Mouse (Mus musculus) heart, postnatal 0 days (tissue): ENCODE data around the gene Adamts16.

Experiments
- CTCF ChIP-seq: IDR thresholded peaks from 2 replicates; pipeline ENCODE4 v1.5.1; 2016; ENCODE audit warnings: antibody characterized with exemption, control low read depth, low read depth
- EP300 ChIP-seq: IDR thresholded peaks from 2 replicates; pipeline ENCODE4 v1.6.1; 2016; ENCODE audit warnings: antibody characterized with exemption, low read depth

DNA sequence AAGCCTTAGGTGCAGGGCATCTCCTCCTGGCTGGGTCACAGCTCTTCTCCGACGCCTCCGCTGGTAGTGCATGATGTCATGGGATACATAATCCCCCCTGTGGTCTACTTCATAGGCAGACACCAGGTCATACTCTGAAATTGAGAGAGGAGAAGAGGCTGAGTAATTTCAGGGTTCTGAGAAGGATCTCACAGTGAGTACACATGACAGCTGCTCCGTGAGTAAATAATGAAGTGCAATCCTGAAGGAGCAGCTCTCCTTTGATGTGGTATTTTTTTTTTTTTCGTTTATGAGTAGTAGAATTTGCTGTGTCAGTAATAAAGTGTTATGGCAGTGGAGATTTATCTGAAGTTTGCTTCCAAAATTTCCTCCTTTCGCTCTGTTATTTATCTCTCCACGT lies 5.4 kb downstream of the Adamts16 start:
- TF ChIP-seq CTCF (no peak), EP300 (no peak)
